Mouse (Mus musculus): ENCODE measurements around the gene Wnt3a. TPM values are rescaled to one million over a fixed set of nuclear protein-coding genes. Genes with fewer than 3 reads are reported as not detected.

Wnt3a gene
- polyA plus RNA-seq, 1 experiment = not detected

DNA sequence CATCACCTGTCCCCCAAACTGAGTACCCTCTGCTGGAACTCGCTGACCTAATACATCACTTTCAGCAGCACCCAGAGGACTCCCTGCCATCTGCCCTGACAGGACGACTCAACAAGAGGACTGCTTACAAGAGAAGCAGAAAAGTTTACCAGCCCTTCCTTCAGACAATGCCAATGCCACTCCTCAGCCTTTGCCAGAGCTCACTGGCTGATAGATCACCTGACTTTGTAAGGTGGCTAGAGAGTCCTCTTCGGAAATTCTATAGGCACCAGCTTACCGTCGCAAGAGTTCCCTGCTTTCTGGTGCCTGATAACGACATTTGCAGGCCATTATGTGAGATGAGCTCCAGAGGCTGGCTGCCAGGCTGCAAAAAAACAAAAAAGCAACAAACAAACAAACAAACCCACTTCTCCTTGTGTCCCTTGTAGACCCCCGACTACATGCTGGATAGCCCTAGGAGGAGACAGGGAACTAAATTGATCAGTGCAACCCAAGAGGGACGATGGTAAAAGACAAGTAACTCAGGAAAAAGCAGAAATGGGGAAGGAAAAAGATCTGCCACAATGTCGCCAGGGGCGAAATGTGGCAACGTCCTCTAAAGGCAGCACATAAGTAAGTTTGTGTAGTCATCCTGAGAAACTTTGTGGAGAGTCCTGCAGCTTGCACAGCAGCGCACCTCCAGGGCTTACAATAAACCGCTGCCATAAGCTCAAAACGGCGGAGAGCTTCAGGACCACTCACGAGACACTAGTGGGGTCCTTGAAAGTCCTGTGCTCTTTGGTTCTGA, 89.1 kb downstream of the Wnt3a start:
- Histone ChIP-seq H3ac (ENCODE audit: control insufficient read depth, insufficient read length, low read depth) (peak overlapping the region; percentile 67), H3K27me3 (ENCODE audit: control insufficient read depth, insufficient read depth, insufficient read length) (peaks cover under 1% of the 10 kb centered on the region), H3K36me3 (ENCODE audit: control insufficient read depth, insufficient read depth) (peaks cover 16% of the 10 kb centered on the region), H3K4me3 (ENCODE audit: insufficient read depth, poor library complexity, severe bottlenecking) (peak overlapping the region; percentile 59), H3K79me3 (ENCODE audit: low read depth) (peaks cover 4% of the 10 kb centered on the region), H3K79me2 (ENCODE audit: control insufficient read depth, insufficient read depth) (peaks cover 8% of the 10 kb centered on the region)
- TF ChIP-seq CTCF (IDR thresholded peaks at IDR 0.05; ENCODE audit: control insufficient read depth, insufficient read depth, insufficient read length) = no peak
- TF ChIP-seq MAX (IDR thresholded peaks at IDR 0.05) = no peak
- TF ChIP-seq MYOD1 (IDR thresholded peaks at IDR 0.05; ENCODE audit: control insufficient read depth, insufficient read length, low read depth) = no peak
- no peak for TF ChIP-seq USF1 (IDR thresholded peaks at IDR 0.05; ENCODE audit: low read depth)
- no peak for TF ChIP-seq CEBPB (IDR thresholded peaks at IDR 0.05; ENCODE audit: low read depth)
- no peak for TF ChIP-seq FOSL1 (IDR thresholded peaks at IDR 0.05; ENCODE audit: insufficient read depth, low read length, poor library complexity, severe bottlenecking)
- TF ChIP-seq MYOG (IDR thresholded peaks at IDR 0.05; ENCODE audit: control insufficient read depth, extremely low read depth, insufficient read length) = no peak

Small RNA genes lying within 50 kb of the gene (microRNA-seq; reads per million reads assigned to microRNA genes)
- not detected for gene Gm24756 (ENCODE audit: borderline microRNAs expressed)

Other genes starting within 250 kb of the Wnt3a start
- 0.02 TPM for gene Obscn, start 154.3 kb downstream of the Wnt3a start, polyA plus RNA-seq (2012; fragmentation: generic; extraction: Trizol)
- gene Iba57, start 127.0 kb downstream of the Wnt3a start, polyA plus RNA-seq (2012; fragmentation: generic; extraction: Trizol) = 3.5 TPM
- gene Gjc2, start 107.5 kb downstream of the Wnt3a start, polyA plus RNA-seq (2012; fragmentation: generic; extraction: Trizol) = 0.02 TPM
- 81.0 TPM for gene Guk1, start 98.5 kb downstream of the Wnt3a start, polyA plus RNA-seq (2012; fragmentation: generic; extraction: Trizol)
- gene Mrpl55, start 88.3 kb downstream of the Wnt3a start, polyA plus RNA-seq (2012; fragmentation: generic; extraction: Trizol) = 44.7 TPM
- gene 2310033P09Rik, start 82.4 kb downstream of the Wnt3a start, polyA plus RNA-seq (2012; fragmentation: generic; extraction: Trizol) = 17.8 TPM
- 636 TPM for gene Arf1, start 62.5 kb downstream of the Wnt3a start, polyA plus RNA-seq (2012; fragmentation: generic; extraction: Trizol)
- 1.8 TPM for gene Wnt9a, start 16.2 kb upstream of the Wnt3a start, polyA plus RNA-seq (2012; fragmentation: generic; extraction: Trizol)
- gene Prss38, start 84.9 kb upstream of the Wnt3a start, polyA plus RNA-seq (2012; fragmentation: generic; extraction: Trizol) = not detected
- 5.1 TPM for gene Jmjd4, start 159.3 kb upstream of the Wnt3a start, polyA plus RNA-seq (2012; fragmentation: generic; extraction: Trizol)
- gene Snap47, start 160.4 kb upstream of the Wnt3a start, polyA plus RNA-seq (2012; fragmentation: generic; extraction: Trizol) = 54.3 TPM
- gene Zfp867, start 181.7 kb upstream of the Wnt3a start, polyA plus RNA-seq (2012; fragmentation: generic; extraction: Trizol) = 0.73 TPM
- gene Zkscan17, start 236.0 kb upstream of the Wnt3a start, polyA plus RNA-seq (2012; fragmentation: generic; extraction: Trizol) = 21.5 TPM

Data from C2C12 (cell line).